Mouse (Mus musculus) c-Kit-positive CD71-negative TER-119-negative erythroid progenitor cells, embryonic 14.5 days (primary cell): ENCODE results near the gene Cyp2d12.
"Not testable (repeated sequence)": the region's sequence is repeated elsewhere in the genome, so short reads cannot be mapped to it uniquely, and the experiment has no call there.

Experiments
- DNase-seq: peaks from one replicate; pipeline ENCODE4 v3.0.0-alpha.2; 2013; ENCODE audit warnings: low read depth

The Cyp2d12 gene

DNA sequence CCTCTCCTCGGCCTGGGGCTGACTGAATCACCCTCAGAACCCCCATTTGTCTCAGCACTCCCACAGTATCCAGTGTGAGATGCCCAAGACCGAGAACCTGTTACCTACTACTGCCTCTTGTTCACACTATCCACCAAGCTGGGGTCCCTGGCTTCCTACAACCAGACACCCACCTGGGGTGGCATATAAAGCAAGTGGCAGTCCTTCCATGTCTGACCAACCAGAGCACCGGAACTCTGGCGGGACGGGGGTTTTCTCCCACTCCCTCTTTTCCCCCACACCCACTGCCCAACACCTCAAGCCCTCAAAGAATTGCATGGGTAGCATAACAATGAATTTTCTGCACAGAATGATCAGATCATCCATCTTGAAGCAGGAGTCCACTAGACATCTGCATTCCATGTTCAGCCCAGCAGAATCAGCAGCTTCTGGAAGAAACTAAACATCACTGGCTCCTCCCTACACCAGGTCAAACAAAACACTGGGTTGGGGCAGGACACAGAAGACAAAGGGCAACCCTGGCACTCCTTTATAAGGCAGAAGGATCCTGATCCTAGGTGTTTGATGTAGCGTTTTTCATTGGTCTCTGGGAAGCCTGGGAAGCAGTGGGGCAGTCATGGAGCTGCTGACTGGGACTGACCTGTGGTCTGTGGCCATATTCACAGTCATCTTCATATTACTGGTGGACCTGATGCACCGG, at the start of gene Cyp2d12:
Gene Cyp2d12, plus strand, starts transcription at position 542 of the 700 bp plus-strand sequence.
- no peak for DNase-seq

DNA sequence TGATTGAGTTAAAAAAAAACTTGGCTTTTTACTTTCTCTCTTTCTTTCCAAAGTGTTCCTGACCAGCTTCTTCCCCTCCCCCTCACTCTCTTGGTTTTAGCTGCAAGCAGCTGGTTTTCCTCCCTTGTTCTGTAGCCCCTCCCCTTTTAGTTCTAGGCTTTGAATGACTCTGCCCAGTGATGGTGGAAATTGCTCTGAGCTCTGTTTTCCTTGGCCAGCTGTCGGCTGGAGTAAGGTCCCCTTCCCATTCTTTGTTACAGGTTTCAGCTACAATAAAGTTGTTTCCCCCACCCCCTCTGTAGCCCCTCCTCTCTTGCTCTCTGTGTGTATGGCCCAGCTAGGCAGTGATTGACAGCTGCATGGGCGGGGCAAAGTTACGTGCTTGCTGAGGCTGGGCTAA, 47.9 kb upstream of the Cyp2d12 start:
- no peak for DNase-seq

DNA sequence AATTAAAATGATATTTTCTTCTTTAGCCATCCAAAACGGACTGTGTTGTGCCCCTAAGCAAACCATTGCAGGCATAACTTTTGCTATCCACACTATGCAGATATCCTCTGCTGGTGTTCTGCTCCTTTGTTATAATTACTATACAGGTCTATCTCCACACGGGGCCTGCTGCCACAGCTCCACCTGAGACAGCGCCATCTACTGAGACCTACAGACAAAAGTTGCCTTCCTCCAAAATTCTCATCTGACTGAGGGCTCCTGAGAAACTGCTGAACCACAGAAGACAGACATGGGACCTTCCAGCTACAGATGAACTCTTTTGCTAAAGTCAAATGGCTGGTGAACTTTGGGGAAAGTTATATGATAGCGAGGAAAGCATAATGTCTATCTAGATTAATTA, 47.1 kb upstream of the Cyp2d12 start:
- DNase-seq, result not testable (repeated sequence)

DNA sequence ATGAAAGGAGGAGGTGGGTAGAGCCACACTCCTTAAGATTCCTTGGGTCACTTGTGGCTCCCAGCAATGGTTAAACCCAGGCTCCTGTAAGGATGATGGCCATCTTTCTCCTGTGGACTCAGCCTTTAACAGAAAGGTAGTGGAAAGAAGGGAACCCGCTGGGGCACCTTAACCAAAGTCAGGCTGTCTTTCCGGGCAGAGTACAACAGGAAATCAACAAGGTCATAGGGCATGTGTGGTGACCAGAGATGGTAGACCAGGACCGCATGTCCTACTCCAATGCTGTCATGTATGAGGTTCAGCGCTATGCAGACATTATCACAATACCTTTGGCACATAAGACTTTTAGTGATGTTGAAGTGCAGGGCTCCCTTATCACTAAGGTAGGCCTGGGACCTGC, 45.4 kb upstream of the Cyp2d12 start:
- not testable (repeated sequence) for DNase-seq

DNA sequence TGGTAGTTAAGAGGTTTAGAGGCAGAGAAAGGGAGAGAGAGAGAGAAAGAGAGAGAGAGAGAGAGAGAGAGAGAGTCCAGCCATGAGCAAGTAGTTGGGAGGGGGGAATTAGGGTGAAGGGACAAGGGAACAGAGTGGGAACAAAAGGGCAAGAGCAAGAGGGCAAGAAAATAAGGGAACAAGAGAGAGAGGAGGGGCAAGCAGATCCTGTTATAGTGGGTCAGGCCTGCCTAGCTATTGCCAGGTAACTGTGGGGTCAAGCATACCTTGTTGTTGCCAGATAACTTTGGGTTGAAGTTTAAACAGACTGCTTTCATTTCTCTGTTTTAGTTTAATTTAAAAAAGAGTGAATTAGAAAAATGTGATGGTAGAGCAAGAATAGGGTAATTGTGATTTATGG, 44.4 kb upstream of the Cyp2d12 start:
- DNase-seq, result not testable (repeated sequence)

DNA sequence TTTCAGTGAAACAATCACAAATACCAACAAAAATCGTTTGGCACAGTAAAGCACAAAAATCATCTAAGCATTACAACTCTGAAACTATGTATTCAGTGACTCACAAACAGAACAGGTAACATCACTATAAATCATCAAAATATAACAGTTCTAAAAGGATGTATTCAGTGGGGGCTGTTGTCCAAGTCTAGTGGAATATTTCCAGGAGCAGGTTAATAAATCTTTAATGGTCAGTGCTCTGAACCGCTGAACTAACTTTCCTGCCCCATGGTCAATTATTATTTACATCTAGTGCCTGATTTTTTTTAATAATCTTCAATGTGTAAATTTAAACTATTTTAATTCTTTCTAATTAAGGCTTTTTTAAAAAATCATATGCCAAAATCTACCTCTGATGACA, 42.8 kb upstream of the Cyp2d12 start:
- not testable (repeated sequence) for DNase-seq

DNA sequence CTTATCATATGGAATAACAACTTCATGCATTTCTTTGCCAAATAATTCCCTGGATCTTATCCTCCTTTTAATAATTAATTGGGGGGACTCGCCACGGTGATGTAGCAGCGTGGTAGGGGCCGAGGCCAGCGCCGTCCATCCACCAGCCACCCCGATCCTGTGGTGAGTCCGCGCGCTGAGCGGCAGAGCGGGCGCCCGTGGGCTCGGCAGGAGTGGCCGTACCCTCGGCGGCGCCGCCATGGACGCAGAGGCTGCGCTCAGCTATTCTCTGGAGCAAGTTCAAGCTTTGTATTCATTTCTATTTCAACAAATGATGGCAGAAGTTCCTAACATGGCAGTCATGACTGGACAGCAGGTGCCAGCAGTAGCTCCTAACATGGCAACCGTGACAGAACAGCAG, 38.7 kb upstream of the Cyp2d12 start:
- DNase-seq, result not testable (repeated sequence)

DNA sequence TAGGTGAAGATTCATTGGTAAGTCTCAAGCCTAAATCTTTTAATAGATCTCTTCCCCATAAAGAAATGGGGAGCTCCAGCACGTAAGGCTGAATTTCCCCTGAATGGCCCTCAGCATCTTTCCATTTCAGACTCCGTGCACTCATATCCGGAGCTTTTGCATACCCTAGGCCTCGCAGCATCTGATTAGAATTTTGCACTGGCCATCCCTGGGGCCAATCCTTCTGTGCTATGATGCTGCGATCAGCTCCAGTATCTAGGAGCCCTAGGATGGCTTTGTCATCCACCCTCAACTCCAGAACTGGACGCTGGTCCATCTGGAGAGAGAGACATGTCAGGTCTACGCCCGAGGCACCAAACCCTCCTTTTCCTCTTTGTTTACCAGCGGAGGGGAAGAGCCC, 27.5 kb upstream of the Cyp2d12 start:
- DNase-seq, result not testable (repeated sequence)

DNA sequence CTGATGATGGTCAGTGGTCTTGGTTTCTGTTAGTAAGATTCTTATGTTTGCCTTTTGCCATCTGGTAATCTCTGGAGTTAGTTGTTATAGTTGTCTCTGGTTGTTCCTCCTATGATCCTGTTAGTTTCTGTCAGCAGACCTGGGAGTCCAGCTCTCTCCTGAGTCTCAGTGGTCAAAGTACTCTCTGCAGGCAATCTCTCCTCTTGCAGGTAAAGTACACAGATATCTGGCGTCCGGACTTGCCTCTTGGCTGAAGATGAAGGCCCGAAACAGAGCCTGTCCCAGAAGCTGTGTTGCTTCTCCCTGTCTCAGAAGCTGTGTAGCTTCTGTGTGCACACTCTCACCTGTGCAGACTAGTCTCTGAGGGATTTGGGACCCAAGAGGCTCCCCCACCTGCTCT, 22.2 kb upstream of the Cyp2d12 start:
- not testable (repeated sequence) for DNase-seq

DNA sequence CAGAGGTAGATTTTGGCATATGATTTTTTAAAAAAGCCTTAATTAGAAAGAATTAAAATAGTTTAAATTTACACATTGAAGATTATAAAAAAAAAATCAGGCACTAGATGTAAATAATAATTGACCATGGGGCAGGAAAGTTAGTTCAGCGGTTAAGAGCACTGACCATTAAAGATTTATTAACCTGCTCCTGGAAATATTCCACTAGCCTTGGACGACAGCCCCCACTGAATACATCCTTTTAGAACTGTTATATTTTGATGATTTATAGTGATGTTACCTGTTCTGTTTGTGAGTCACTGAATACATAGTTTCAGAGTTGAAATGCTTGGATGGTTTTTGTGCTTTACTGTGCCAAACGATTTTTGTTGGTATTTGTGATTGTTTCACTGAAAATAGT, 11.9 kb upstream of the Cyp2d12 start:
- DNase-seq, result not testable (repeated sequence)

DNA sequence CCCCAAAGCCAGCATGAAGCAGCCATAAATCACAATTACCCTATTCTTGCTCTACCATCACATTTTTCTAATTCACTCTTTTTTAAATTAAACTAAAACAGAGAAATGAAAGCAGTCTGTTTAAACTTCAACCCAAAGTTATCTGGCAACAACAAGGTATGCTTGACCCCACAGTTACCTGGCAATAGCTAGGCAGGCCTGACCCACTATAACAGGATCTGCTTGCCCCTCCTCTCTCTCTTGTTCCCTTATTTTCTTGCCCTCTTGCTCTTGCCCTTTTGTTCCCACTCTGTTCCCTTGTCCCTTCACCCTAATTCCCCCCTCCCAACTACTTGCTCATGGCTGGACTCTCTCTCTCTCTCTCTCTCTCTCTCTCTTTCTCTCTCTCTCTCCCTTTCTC, 10.3 kb upstream of the Cyp2d12 start:
- DNase-seq, result not testable (repeated sequence)

DNA sequence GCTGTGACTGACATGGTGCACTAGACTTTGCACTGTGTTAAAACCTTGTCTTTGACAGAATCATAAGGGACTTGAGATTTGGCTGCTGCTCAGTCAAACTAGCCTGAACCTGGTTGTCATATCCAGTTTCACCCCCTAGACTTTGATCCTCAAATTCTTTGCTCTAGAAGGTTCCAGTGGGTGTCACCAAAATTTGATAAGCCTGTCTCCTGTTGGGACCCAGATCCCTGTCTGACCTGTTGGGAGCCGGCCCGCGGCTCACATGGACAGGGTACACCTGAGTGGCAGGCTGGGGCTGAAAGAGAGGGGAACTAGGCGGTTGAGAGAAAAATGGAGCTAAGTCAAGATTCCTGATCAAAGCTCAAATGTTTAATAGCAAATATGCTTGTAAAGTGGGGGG, 7.1 kb upstream of the Cyp2d12 start:
- DNase-seq, result not testable (repeated sequence)

DNA sequence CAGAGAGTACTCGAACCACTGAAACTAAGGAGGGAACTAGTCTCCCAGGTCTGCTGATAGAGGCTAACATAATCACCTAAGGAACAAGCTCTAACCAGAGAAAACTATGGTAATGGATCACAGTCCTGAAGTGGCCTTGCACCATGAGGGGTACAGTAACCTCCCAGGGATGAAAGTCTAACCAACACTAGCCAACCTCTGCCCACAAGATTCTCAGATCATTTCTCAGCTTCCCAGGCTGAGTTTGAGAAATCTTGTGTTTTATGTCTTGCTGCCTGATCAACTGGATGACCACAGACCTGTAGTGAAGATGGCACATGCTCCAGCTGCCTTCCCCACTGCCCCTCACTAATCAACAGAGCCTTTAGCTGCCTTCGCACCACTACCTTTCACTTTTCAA, 1.7 kb upstream of the Cyp2d12 start:
- not testable (repeated sequence) for DNase-seq

DNA sequence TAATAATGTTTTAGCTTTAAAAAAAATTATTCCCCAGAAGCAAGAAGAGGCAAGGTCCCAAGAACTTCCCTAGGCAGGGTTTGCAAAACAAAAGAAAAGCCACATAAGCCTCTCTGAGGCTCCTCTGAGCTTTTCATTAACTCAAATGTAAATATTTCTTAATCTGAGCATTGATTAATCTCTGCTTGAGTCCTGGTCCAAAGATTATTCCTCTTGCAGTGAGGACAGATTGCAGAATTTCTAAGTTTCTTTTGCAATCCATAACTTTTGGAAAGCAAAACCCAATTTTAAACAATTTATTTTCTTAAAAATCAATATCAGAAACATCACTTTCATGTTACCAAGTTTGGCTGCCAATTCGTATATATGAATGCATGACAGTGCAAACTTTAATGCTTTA, 18.0 kb downstream of the Cyp2d12 start:
- DNase-seq, result no peak

DNA sequence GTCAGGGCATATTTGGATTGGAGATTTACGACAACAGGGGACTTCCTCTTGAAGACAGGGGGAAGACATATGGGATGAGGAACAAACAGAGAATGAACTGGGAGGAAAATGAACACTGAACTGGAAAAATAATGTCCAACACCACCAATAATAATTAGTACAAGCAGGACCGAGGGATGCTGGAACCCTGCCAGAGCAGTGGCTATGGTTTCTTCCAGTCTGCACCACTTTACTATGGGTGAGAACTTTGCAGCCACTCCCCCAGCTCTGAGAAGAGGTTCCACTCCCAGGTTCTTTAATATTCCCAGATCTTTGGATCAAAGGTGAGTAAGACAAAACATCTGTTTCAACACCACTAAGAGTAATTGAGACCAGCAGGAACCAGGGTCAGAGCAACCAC, 24.2 kb downstream of the Cyp2d12 start:
- no peak for DNase-seq

DNA sequence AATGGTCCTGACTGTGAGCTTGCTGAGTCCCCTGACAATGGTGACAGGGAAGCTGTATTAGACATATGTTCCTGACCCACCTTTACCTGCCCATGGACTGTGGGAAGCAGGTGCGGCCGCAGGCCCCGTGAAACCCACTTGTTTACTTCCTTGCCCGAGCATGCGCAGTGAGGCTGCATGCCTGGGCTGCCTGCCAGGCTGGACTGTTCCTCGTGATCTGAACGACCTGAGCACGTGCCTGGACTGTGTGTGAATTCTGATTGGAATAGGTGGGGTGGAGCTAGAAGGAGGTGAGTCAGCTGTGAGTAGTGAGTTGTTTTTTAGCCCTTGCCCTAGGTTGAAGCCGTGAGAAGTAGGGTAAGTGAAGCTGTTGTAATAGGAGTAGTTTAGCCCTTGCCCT, 27.7 kb downstream of the Cyp2d12 start:
- DNase-seq, result no peak
